Mouse (Mus musculus): ENCODE measurements at regions not wholly inside any gene's neighbourhood (a gene's known extent, or its start where the extent isn't known, plus 50 kb on each side); places are given as distances from the start of the nearest gene placed in this dataset.

- no peak overlapping the region for H3K4me2 ChIP-seq (replicated peaks; ENCODE audit: low read depth, low read length, severe bottlenecking)
- no peak overlapping the region for H3K27ac ChIP-seq (replicated peaks; ENCODE audit: low read depth, low read length)
- DNase-seq (ENCODE audit: low spot score): no peak
- H3K4me1 ChIP-seq (ENCODE audit: control insufficient read depth, insufficient read depth, low read length): 0 out of 2 replicates have a peak, but pooled peaks cover 2% of the 10 kb centered on the region
- H3K4me3 ChIP-seq (replicated peaks; ENCODE audit: low read length): no peak overlapping the region
- ATAC-seq (ENCODE audit: low FRiP score, low read depth): no peak
- no peaks in the 10 kb centered on the region for H3K36me3 ChIP-seq (ENCODE audit: control insufficient read depth, insufficient read depth, low read length)
- H3K9me3 ChIP-seq (ENCODE audit: control insufficient read depth, low read length): no peaks in the 10 kb centered on the region
- WGBS: 75% methylated on average over 4 of the region's 4 CpGs
- no peak overlapping the region for H3K9ac ChIP-seq (ENCODE audit: low read depth, low read length, severe bottlenecking)
- no peak for TF ChIP-seq POLR2A (IDR thresholded peaks at IDR 0.05; ENCODE audit: borderline replicate concordance, extremely low read depth, insufficient read depth, insufficient read length)
- H3K27me3 ChIP-seq (ENCODE audit: control insufficient read depth, insufficient read depth, low read length): no peaks in the 10 kb centered on the region
These were observed 3423.1 kb upstream of the Lrrc6 start for GRCm38 (mm10) chr15:69923833-69924232.

GRCm38 (mm10) chr15:69923280-69923679, 3422.6 kb upstream of the Lrrc6 start:
- WGBS: 11% methylated on average over 2 of the region's 2 CpGs
- no peaks in the 10 kb centered on the region for H3K9me3 ChIP-seq (ENCODE audit: control insufficient read depth, low read length)
- ATAC-seq (ENCODE audit: low FRiP score, low read depth) (no peak), DNase-seq (ENCODE audit: low spot score) (peak; percentile 31)
- no peak overlapping the region for H3K4me3 ChIP-seq (replicated peaks; ENCODE audit: low read length)
- 0 out of 2 replicates have a peak, but pooled peaks cover 2% of the 10 kb centered on the region for H3K4me1 ChIP-seq (ENCODE audit: control insufficient read depth, insufficient read depth, low read length)
- H3K27ac ChIP-seq (replicated peaks; ENCODE audit: low read depth, low read length): no peak overlapping the region
- no peak for TF ChIP-seq POLR2A (IDR thresholded peaks at IDR 0.05; ENCODE audit: borderline replicate concordance, extremely low read depth, insufficient read depth, insufficient read length)
- no peaks in the 10 kb centered on the region for H3K27me3 ChIP-seq (ENCODE audit: control insufficient read depth, insufficient read depth, low read length)
- no peaks in the 10 kb centered on the region for H3K36me3 ChIP-seq (ENCODE audit: control insufficient read depth, insufficient read depth, low read length)
- no peak overlapping the region for H3K9ac ChIP-seq (ENCODE audit: low read depth, low read length, severe bottlenecking)
- no peak overlapping the region for H3K4me2 ChIP-seq (replicated peaks; ENCODE audit: low read depth, low read length, severe bottlenecking)

- 0 out of 2 replicates have a peak, but pooled peaks cover 2% of the 10 kb centered on the region for H3K4me1 ChIP-seq (ENCODE audit: control insufficient read depth, insufficient read depth, low read length)
- no peak overlapping the region for H3K27ac ChIP-seq (replicated peaks; ENCODE audit: low read depth, low read length)
- no peak for ATAC-seq (ENCODE audit: low FRiP score, low read depth)
- H3K36me3 ChIP-seq (ENCODE audit: control insufficient read depth, insufficient read depth, low read length): no peaks in the 10 kb centered on the region
- 77% methylated on average over 3 of the region's 3 CpGs for WGBS
- no peak overlapping the region for H3K4me2 ChIP-seq (replicated peaks; ENCODE audit: low read depth, low read length, severe bottlenecking)
- no peak overlapping the region for H3K9ac ChIP-seq (ENCODE audit: low read depth, low read length, severe bottlenecking)
- H3K27me3 ChIP-seq (ENCODE audit: control insufficient read depth, insufficient read depth, low read length): no peaks in the 10 kb centered on the region
- TF ChIP-seq POLR2A (IDR thresholded peaks at IDR 0.05; ENCODE audit: borderline replicate concordance, extremely low read depth, insufficient read depth, insufficient read length): no peak
- DNase-seq (ENCODE audit: low spot score): no peak
- no peaks in the 10 kb centered on the region for H3K9me3 ChIP-seq (ENCODE audit: control insufficient read depth, low read length)
- H3K4me3 ChIP-seq (replicated peaks; ENCODE audit: low read length): no peak overlapping the region
These were observed 3421.5 kb upstream of the Lrrc6 start for GRCm38 (mm10) chr15:69922176-69922575.

GRCm38 (mm10) chr15:69885764-69886163, 3385.1 kb upstream of the Lrrc6 start:
- Histone ChIP-seq H3K27me3 (ENCODE audit: control insufficient read depth, insufficient read depth, low read length) (no peaks in the 10 kb centered on the region), H3K9me3 (ENCODE audit: control insufficient read depth, low read length) (no peaks in the 10 kb centered on the region), H3K4me1 (ENCODE audit: control insufficient read depth, insufficient read depth, low read length) (no peaks in the 10 kb centered on the region), H3K4me2 (replicated peaks; ENCODE audit: low read depth, low read length, severe bottlenecking) (no peak overlapping the region), H3K36me3 (ENCODE audit: control insufficient read depth, insufficient read depth, low read length) (no peaks in the 10 kb centered on the region), H3K4me3 (replicated peaks; ENCODE audit: low read length) (no peak overlapping the region), H3K9ac (ENCODE audit: low read depth, low read length, severe bottlenecking) (no peak overlapping the region), H3K27ac (replicated peaks; ENCODE audit: low read depth, low read length) (no peak overlapping the region)
- no peak for TF ChIP-seq POLR2A (IDR thresholded peaks at IDR 0.05; ENCODE audit: borderline replicate concordance, extremely low read depth, insufficient read depth, insufficient read length)
- WGBS: 67% methylated on average over 4 of the region's 4 CpGs
- DNase-seq (ENCODE audit: low spot score): no peak
- no peak for ATAC-seq (ENCODE audit: low FRiP score, low read depth)

GRCm38 (mm10) chr15:69878511-69878910, 3377.8 kb upstream of the Lrrc6 start:
- no peak for TF ChIP-seq POLR2A (IDR thresholded peaks at IDR 0.05; ENCODE audit: borderline replicate concordance, extremely low read depth, insufficient read depth, insufficient read length)
- Histone ChIP-seq H3K4me1 (ENCODE audit: control insufficient read depth, insufficient read depth, low read length) (no peaks in the 10 kb centered on the region), H3K4me2 (replicated peaks; ENCODE audit: low read depth, low read length, severe bottlenecking) (no peak overlapping the region), H3K9ac (ENCODE audit: low read depth, low read length, severe bottlenecking) (no peak overlapping the region), H3K9me3 (ENCODE audit: control insufficient read depth, low read length) (no peaks in the 10 kb centered on the region), H3K27ac (replicated peaks; ENCODE audit: low read depth, low read length) (no peak overlapping the region), H3K27me3 (ENCODE audit: control insufficient read depth, insufficient read depth, low read length) (no peaks in the 10 kb centered on the region), H3K36me3 (ENCODE audit: control insufficient read depth, insufficient read depth, low read length) (no peaks in the 10 kb centered on the region), H3K4me3 (replicated peaks; ENCODE audit: low read length) (no peak overlapping the region)
- no peak for DNase-seq (ENCODE audit: low spot score)
- ATAC-seq (ENCODE audit: low FRiP score, low read depth): no peak

- no peaks in the 10 kb centered on the region for H3K27me3 ChIP-seq (ENCODE audit: control insufficient read depth, insufficient read depth, low read length)
- WGBS: 0% methylated on average over 1 of the region's 1 CpGs
- no peak for DNase-seq (ENCODE audit: low spot score)
- no peak overlapping the region for H3K27ac ChIP-seq (replicated peaks; ENCODE audit: low read depth, low read length)
- no peaks in the 10 kb centered on the region for H3K9me3 ChIP-seq (ENCODE audit: control insufficient read depth, low read length)
- H3K36me3 ChIP-seq (ENCODE audit: control insufficient read depth, insufficient read depth, low read length): no peaks in the 10 kb centered on the region
- no peak overlapping the region for H3K4me3 ChIP-seq (replicated peaks; ENCODE audit: low read length)
- no peak for ATAC-seq (ENCODE audit: low FRiP score, low read depth)
- H3K9ac ChIP-seq (ENCODE audit: low read depth, low read length, severe bottlenecking): no peak overlapping the region
- H3K4me2 ChIP-seq (replicated peaks; ENCODE audit: low read depth, low read length, severe bottlenecking): no peak overlapping the region
- no peak for TF ChIP-seq POLR2A (IDR thresholded peaks at IDR 0.05; ENCODE audit: borderline replicate concordance, extremely low read depth, insufficient read depth, insufficient read length)
- H3K4me1 ChIP-seq (ENCODE audit: control insufficient read depth, insufficient read depth, low read length): no peaks in the 10 kb centered on the region
These were observed 3352.8 kb upstream of the Lrrc6 start for GRCm38 (mm10) chr15:69853521-69853920.

All from limb, embryonic 14.5 days (tissue).